Mouse (Mus musculus): Measurements from ENCODE around the gene Rab40c.

Rab40c gene

GRCm38 (mm10) chr17:25919144-25919785, at the start of gene Rab40c:
Gene Rab40c (minus strand): TSS chr17:25919727.
- no peak for DNase-seq (ENCODE audit: low read depth in 2 of 2, low spot score in 2 of 2)

GRCm38 (mm10) chr17:25968176-25968575, 48.6 kb upstream of the Rab40c start:
- DNase-seq (ENCODE audit: low read depth in 2 of 2, low spot score in 2 of 2) = no peak

GRCm38 (mm10) chr17:25967652-25968051, 48.1 kb upstream of the Rab40c start:
- no peak for DNase-seq (ENCODE audit: low read depth in 2 of 2, low spot score in 2 of 2)

GRCm38 (mm10) chr17:25964271-25964670, 44.7 kb upstream of the Rab40c start:
- DNase-seq (ENCODE audit: low read depth in 2 of 2, low spot score in 2 of 2) = no peak

- no peak for DNase-seq (ENCODE audit: low read depth in 2 of 2, low spot score in 2 of 2)
Observed at GRCm38 (mm10) chr17:25962413-25962905, 42.9 kb upstream of the Rab40c start.

- no peak for DNase-seq (ENCODE audit: low read depth in 2 of 2, low spot score in 2 of 2)
Observed at GRCm38 (mm10) chr17:25961566-25961965, 42.0 kb upstream of the Rab40c start.

GRCm38 (mm10) chr17:25959630-25960467, 40.3 kb upstream of the Rab40c start:
- no peak for DNase-seq (ENCODE audit: low read depth in 2 of 2, low spot score in 2 of 2)

- no peak for DNase-seq (ENCODE audit: low read depth in 2 of 2, low spot score in 2 of 2)
Observed at GRCm38 (mm10) chr17:25958771-25959494, 39.4 kb upstream of the Rab40c start.

- no peak for DNase-seq (ENCODE audit: low read depth in 2 of 2, low spot score in 2 of 2)
Observed at GRCm38 (mm10) chr17:25957586-25958051, 38.1 kb upstream of the Rab40c start.

- DNase-seq (ENCODE audit: low read depth in 2 of 2, low spot score in 2 of 2) = no peak
Observed at GRCm38 (mm10) chr17:25956631-25957030, 37.1 kb upstream of the Rab40c start.

- DNase-seq (ENCODE audit: low read depth in 2 of 2, low spot score in 2 of 2) = no peak
Observed at GRCm38 (mm10) chr17:25956201-25956600, 36.7 kb upstream of the Rab40c start.

GRCm38 (mm10) chr17:25955736-25956135, 36.2 kb upstream of the Rab40c start:
- no peak for DNase-seq (ENCODE audit: low read depth in 2 of 2, low spot score in 2 of 2)

GRCm38 (mm10) chr17:25954671-25955070, 35.1 kb upstream of the Rab40c start:
- DNase-seq (ENCODE audit: low read depth in 2 of 2, low spot score in 2 of 2) = no peak

GRCm38 (mm10) chr17:25953161-25953560, 33.6 kb upstream of the Rab40c start:
- no peak for DNase-seq (ENCODE audit: low read depth in 2 of 2, low spot score in 2 of 2)

- no peak for DNase-seq (ENCODE audit: low read depth in 2 of 2, low spot score in 2 of 2)
Observed at GRCm38 (mm10) chr17:25951803-25952623, 32.5 kb upstream of the Rab40c start, which contains the start of gene A930017K11Rik. Gene A930017K11Rik (minus strand): TSS chr17:25952565.

GRCm38 (mm10) chr17:25951225-25951802, 31.8 kb upstream of the Rab40c start:
- DNase-seq (ENCODE audit: low read depth in 2 of 2, low spot score in 2 of 2) = no peak

GRCm38 (mm10) chr17:25950706-25951105, 31.2 kb upstream of the Rab40c start:
- no peak for DNase-seq (ENCODE audit: low read depth in 2 of 2, low spot score in 2 of 2)

GRCm38 (mm10) chr17:25949981-25950380, 30.5 kb upstream of the Rab40c start:
- DNase-seq (ENCODE audit: low read depth in 2 of 2, low spot score in 2 of 2) = no peak

- DNase-seq (ENCODE audit: low read depth in 2 of 2, low spot score in 2 of 2) = no peak
Observed at GRCm38 (mm10) chr17:25948051-25948450, 28.5 kb upstream of the Rab40c start.

GRCm38 (mm10) chr17:25947576-25947975, 28.0 kb upstream of the Rab40c start:
- DNase-seq (ENCODE audit: low read depth in 2 of 2, low spot score in 2 of 2) = no peak
